ENCODE assay signal across 10 mouse cellular contexts in the genomic region with DNA sequence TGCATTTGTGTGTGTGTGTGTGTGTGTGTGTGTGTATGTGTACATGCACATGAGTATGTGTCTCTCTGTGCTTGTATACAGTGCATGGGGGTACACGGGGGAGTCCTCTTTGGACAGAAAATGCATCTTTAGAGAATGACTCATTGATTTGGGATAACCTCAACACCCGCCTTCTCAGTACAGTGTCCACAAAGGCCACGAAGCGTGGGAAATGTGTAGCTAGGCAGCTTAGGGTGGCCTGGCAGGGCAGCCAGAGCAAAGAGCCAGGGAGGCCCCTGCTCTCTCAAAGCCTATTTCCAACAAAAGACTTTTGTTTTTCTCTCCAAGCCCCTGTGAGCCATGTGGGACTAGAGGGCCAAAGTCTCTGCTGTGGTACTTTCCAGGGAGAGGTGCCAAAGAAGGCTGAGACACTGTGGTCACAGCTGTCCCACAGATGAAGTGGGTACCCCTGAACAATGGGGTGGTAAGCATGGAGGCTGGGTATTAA.
DNase-seq lines count a peak whose midpoint lies in the region; ATAC-seq and TF ChIP-seq lines count a peak whose summit lies in the region.
"Had no signal": no experiment of that assay in that cellular context is flagged by ENCODE, and none has a peak within 500 bp of the region (broad histone marks: within the 10 kb centered on the region; RNA-seq: fewer than 3 reads in every experiment).

No protein-coding gene starts in this region.

- H3K27ac ChIP-seq in heart, postnatal 0 days (ENCODE audit: low read depth) = 0 out of 2 replicates have a peak overlapping the region, but pooled peaks have one; percentile 38
- H3K27ac ChIP-seq in midbrain, embryonic 13.5 days = peak overlapping the region; percentile 42

- WGBS in heart, postnatal 0 days = 63% methylated on average over 4 of the region's 4 CpGs
- WGBS in midbrain, embryonic 13.5 days = 19% methylated on average over 4 of the region's 4 CpGs

- no peak overlapping the region for H3K4me2 ChIP-seq in heart, postnatal 0 days (ENCODE audit: low read depth, low read length)
- H3K4me2 ChIP-seq in midbrain, embryonic 13.5 days (replicated peaks) = no peak overlapping the region

- CTCF ChIA-PET in Patski (lab: Charles Lee) = interaction anchor here (1.0 to 6.6 kb wide), 4 partner anchors 105 to 130 kb away, joined by 3 to 52 read pairs (median 3); no protein-coding TSS in a partner anchor

- intact Hi-C loops in gastrocnemius, postnatal 14 days (cut with DNase I; ENCODE audit: low total_unique reads) = no loop called here

- DNase-seq in gastrocnemius, postnatal 14 days = peak; percentile 32
- no peak for DNase-seq in gastrocnemius, postnatal 25 days
- DNase-seq in Patski (ENCODE audit: low read depth, low spot score) (no peak), MN1 (ENCODE audit: low spot score) (no peak)
- peak; percentile 17 for DNase-seq in heart, postnatal 0 days (ENCODE audit: low spot score)
- DNase-seq in testis, postnatal 10 days (ENCODE audit: low spot score) = no peak
- DNase-seq: cerebellum, adult 9-10 months; kidney, postnatal 14 days had no signal

- POLR2A ChIA-PET in Patski (lab: Charles Lee) = no interaction called here

- no peaks in the 10 kb centered on the region for H3K36me3 ChIP-seq in heart, postnatal 0 days (replicated peaks; ENCODE audit: control insufficient read depth, insufficient read depth, low read length)
- H3K36me3 ChIP-seq in midbrain, embryonic 13.5 days = no peaks in the 10 kb centered on the region

- ATAC-seq in Patski = peak; percentile 22
- peak; percentile 34 for ATAC-seq in heart, postnatal 0 days (ENCODE audit: insufficient read depth, low read depth)
- peak; percentile 77 for ATAC-seq in midbrain, embryonic 13.5 days
- no peak for ATAC-seq in megakaryocyte progenitor cell, adult 5-6 weeks (replicated peaks; ENCODE audit: poor library complexity)

- peaks cover 3% of the 10 kb centered on the region for H3K27me3 ChIP-seq in Patski
- H3K27me3 ChIP-seq in heart, postnatal 0 days (ENCODE audit: control insufficient read depth, insufficient read depth, low read length) = no peaks in the 10 kb centered on the region
- H3K27me3 ChIP-seq in midbrain, embryonic 13.5 days = no peaks in the 10 kb centered on the region

- no peak overlapping the region for H3K4me3 ChIP-seq in heart, postnatal 0 days (ENCODE audit: low read depth, low read length)
- H3K4me3 ChIP-seq in midbrain, embryonic 13.5 days (replicated peaks) = no peak overlapping the region

- H3K4me1 ChIP-seq in heart, postnatal 0 days (ENCODE audit: control insufficient read depth, insufficient read depth) = no peaks in the 10 kb centered on the region
- peaks cover 21% of the 10 kb centered on the region for H3K4me1 ChIP-seq in midbrain, embryonic 13.5 days (replicated peaks)

- no peak overlapping the region for H3K9ac ChIP-seq in heart, postnatal 0 days (replicated peaks; ENCODE audit: low read depth, low read length)
- H3K9ac ChIP-seq in midbrain, embryonic 13.5 days (replicated peaks) = no peak overlapping the region

- H3K9me3 ChIP-seq in heart, postnatal 0 days (replicated peaks; ENCODE audit: control insufficient read depth, low read length) = no peaks in the 10 kb centered on the region
- H3K9me3 ChIP-seq in midbrain, embryonic 13.5 days = no peaks in the 10 kb centered on the region

- in situ Hi-C loops in Patski (cut with MboI; ENCODE audit: low pct_unique_long_range_greater_than_20kb) = loop anchor here (5.0 kb wide), 2 partner anchors 104 to 129 kb away; no protein-coding TSS in a partner anchor

- TF ChIP-seq CTCF in Patski (IDR thresholded peaks at IDR 0.05) = no peak
- TF ChIP-seq CTCF in heart, postnatal 0 days (IDR thresholded peaks at IDR 0.05; ENCODE audit: low read depth) = no peak

- TF ChIP-seq EP300 in heart, postnatal 0 days (IDR thresholded peaks at IDR 0.05; ENCODE audit: low read depth) = no peak

Comparison
In these comparisons a context has a peak if more than half of its experiments do, and no peak if none do; other contexts are left out.
1. DNase-seq: peak in gastrocnemius, postnatal 14 days (single experiment) and heart, postnatal 0 days (single experiment); none in gastrocnemius, postnatal 25 days (single experiment), Patski (single experiment), testis, postnatal 10 days (single experiment) and MN1 (single experiment).